Mouse (Mus musculus): Measurements from ENCODE around the gene Cdh3. TPM values are rescaled to one million over a fixed set of nuclear protein-coding genes. Genes with fewer than 3 reads are reported as not detected.

The Cdh3 gene
- total and polyA plus RNA-seq, 3 experiments = not detected

DNA sequence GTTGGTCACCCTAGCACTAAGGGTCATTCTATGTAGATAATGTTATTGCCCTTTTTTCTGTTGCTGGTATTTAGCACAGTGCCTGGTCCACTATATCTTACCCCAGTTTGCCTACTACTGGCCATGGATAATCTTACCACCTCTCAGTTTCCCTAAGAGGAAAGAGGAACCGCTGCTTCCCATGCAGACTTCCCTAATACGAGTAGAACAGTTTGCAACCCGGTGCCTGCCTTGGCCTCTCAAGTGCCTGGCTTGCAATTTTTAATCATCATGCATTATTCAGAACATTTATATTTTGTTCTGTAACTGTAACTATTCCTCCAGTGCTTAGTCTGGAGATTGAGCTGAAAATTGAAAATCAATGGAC lies 75.0 kb downstream of the Cdh3 start:
- no peaks in the 10 kb centered on the region for H3K79me2 ChIP-seq (replicated peaks; ENCODE audit: control insufficient read depth, extremely low read depth, insufficient read depth, poor library complexity, severe bottlenecking)
- no peak overlapping the region for H3K4me2 ChIP-seq (ENCODE audit: insufficient read depth, low read depth, poor library complexity, severe bottlenecking)
- in situ Hi-C loops (cut with MboI; ENCODE audit: low pct_ligation_motif_present, low pct_unique_long_range_greater_than_20kb, low sequenced_read_pairs) = no loop called here
- H3K27me3 ChIP-seq (replicated peaks) = no peaks in the 10 kb centered on the region
- peaks cover 6% of the 10 kb centered on the region for H3K9me3 ChIP-seq (replicated peaks; ENCODE audit: low read length)
- H3K9ac ChIP-seq (ENCODE audit: insufficient read depth, low read depth) = no peak overlapping the region
- no peaks in the 10 kb centered on the region for H3K4me1 ChIP-seq (ENCODE audit: control insufficient read depth in 1 of 2, insufficient read depth in 2 of 2)
- no peak overlapping the region for H3K4me3 ChIP-seq (replicated peaks in 1 of 3; ENCODE audit: low read depth in 2 of 3, low read length in 2 of 3, poor library complexity in 1 of 3)
- no peak for DNase-seq (ENCODE audit: extremely low read depth)
- dilution Hi-C loops (cut with MboI; ENCODE audit: extremely low pct_ligation_motif_present, extremely low pct_unique_long_range_greater_than_20kb, low sequenced_read_pairs) = no loop called here
- no peaks in the 10 kb centered on the region for H3K36me3 ChIP-seq (replicated peaks in 1 of 2; ENCODE audit: control insufficient read depth in 1 of 2, insufficient read depth in 1 of 2, low read length in 1 of 2)
- no peak overlapping the region for H3K27ac ChIP-seq (ENCODE audit: insufficient read depth, low read depth)
- TF ChIP-seq MAX (IDR thresholded peaks at IDR 0.05; ENCODE audit: low read length) = no peak
- TF ChIP-seq CHD2 (IDR thresholded peaks at IDR 0.05; ENCODE audit: low read length) = no peak
- no peak for TF ChIP-seq GABPA (IDR thresholded peaks at IDR 0.05; ENCODE audit: insufficient replicate concordance, low read depth, low read length)
- TF ChIP-seq MYC (IDR thresholded peaks at IDR 0.05; ENCODE audit: low read depth, low read length) = no peak
- no peak for TF ChIP-seq BHLHE40 (IDR thresholded peaks at IDR 0.05; ENCODE audit: low read depth, low read length)
- TF ChIP-seq ZNF384 (IDR thresholded peaks at IDR 0.05; ENCODE audit: low read depth, low read length) = no peak
- TF ChIP-seq RAD21 (IDR thresholded peaks at IDR 0.05; ENCODE audit: low read depth, low read length) = no peak
- TF ChIP-seq NELFE (IDR thresholded peaks at IDR 0.05; ENCODE audit: low read depth, low read length) = no peak
- TF ChIP-seq MEF2A (IDR thresholded peaks at IDR 0.05; ENCODE audit: borderline replicate concordance, low read depth, low read length) = no peak
- TF ChIP-seq ZC3H11A (IDR thresholded peaks at IDR 0.05; ENCODE audit: low read depth, low read length) = no peak
- no peak for TF ChIP-seq MXI1 (IDR thresholded peaks at IDR 0.05; ENCODE audit: low read depth, low read length)
- TF ChIP-seq UBTF (IDR thresholded peaks at IDR 0.05; ENCODE audit: low read depth, low read length) = no peak
- TF ChIP-seq SMC3 (IDR thresholded peaks at IDR 0.05; ENCODE audit: low read depth, low read length) = no peak
- TF ChIP-seq EP300 (IDR thresholded peaks at IDR 0.05; ENCODE audit: low read length) = no peak
- TF ChIP-seq RCOR1 (conservative IDR thresholded peaks at IDR 0.05; ENCODE audit: low read depth, low read length) = no peak
- no peak for TF ChIP-seq TCF12 (IDR thresholded peaks at IDR 0.05; ENCODE audit: low read depth, low read length)
- no peak for TF ChIP-seq JUND (conservative IDR thresholded peaks at IDR 0.05; ENCODE audit: low read depth, low read length)

DNA sequence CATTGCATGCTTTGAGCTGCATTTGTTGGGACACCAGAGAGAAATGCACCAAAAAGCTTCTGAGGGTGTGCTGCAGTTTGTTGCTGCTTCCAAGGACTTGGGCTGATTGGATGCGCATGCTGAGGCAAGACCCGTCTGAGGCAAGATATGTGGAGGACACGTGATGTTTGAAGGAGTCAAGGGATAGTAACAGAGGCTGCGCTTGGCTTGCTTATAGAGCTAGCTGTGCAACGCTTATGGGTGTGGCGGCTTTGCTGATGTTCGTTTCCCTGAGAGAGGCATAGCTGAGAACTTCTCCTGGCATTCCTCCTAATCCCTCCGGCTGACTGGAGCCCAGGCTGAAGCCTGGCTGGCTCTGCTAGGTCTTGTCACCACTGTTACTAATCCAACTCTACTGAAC lies 76.2 kb downstream of the Cdh3 start:
- dilution Hi-C loops (cut with MboI; ENCODE audit: extremely low pct_ligation_motif_present, extremely low pct_unique_long_range_greater_than_20kb, low sequenced_read_pairs) (no loop called here), in situ Hi-C loops (cut with MboI; ENCODE audit: low pct_ligation_motif_present, low pct_unique_long_range_greater_than_20kb, low sequenced_read_pairs) (no loop called here)

More for the DNA sequence above, 76.2 kb downstream of the Cdh3 start:
- peaks cover 6% of the 10 kb centered on the region for H3K9me3 ChIP-seq (replicated peaks; ENCODE audit: low read length)
- DNase-seq (ENCODE audit: extremely low read depth) = no peak
- H3K9ac ChIP-seq (ENCODE audit: insufficient read depth, low read depth) = no peak overlapping the region
- no peaks in the 10 kb centered on the region for H3K4me1 ChIP-seq (ENCODE audit: control insufficient read depth in 1 of 2, insufficient read depth in 2 of 2)
- H3K27me3 ChIP-seq (replicated peaks) = no peaks in the 10 kb centered on the region
- no peaks in the 10 kb centered on the region for H3K36me3 ChIP-seq (replicated peaks in 1 of 2; ENCODE audit: control insufficient read depth in 1 of 2, insufficient read depth in 1 of 2, low read length in 1 of 2)
- no peak for TF ChIP-seq MXI1 (IDR thresholded peaks at IDR 0.05; ENCODE audit: low read depth, low read length)
- no peak overlapping the region for H3K4me2 ChIP-seq (ENCODE audit: insufficient read depth, low read depth, poor library complexity, severe bottlenecking)
- no peak overlapping the region for H3K27ac ChIP-seq (ENCODE audit: insufficient read depth, low read depth)
- H3K79me2 ChIP-seq (replicated peaks; ENCODE audit: control insufficient read depth, extremely low read depth, insufficient read depth, poor library complexity, severe bottlenecking) = no peaks in the 10 kb centered on the region
- H3K4me3 ChIP-seq (replicated peaks in 1 of 3; ENCODE audit: low read depth in 2 of 3, low read length in 2 of 3, poor library complexity in 1 of 3) = no peak overlapping the region

All from CH12.LX (cell line).